Mouse (Mus musculus) kidney, adult 2 months (tissue): ENCODE measurements around the gene Gpc5. TPM values are rescaled to one million over a fixed set of nuclear protein-coding genes. Genes with fewer than 3 reads are reported as not detected.

ENCODE experiments used
- DNase-seq: peaks from one replicate; pipeline ENCODE4 v3.0.0; 2021
- H3K27ac ChIP-seq: fragments of 200-500 bp; 2 replicates; pipeline ENCODE4 v1.5.1; 2012; ENCODE audit warnings: low read depth, low read length, control low read depth, inconsistent platforms; ENCODE audit not compliant: insufficient read depth
- H3K27me3 ChIP-seq: fragments of 200-500 bp; replicated peaks from 2 replicates; pipeline ENCODE4 v1.6.1; 2012; ENCODE audit warnings: mild to moderate bottlenecking, moderate library complexity, low read length, inconsistent platforms; ENCODE audit not compliant: control insufficient read depth, insufficient read depth
- H3K36me3 ChIP-seq: fragments of 200-500 bp; 2 replicates; pipeline ENCODE4 v1.6.1; 2012; ENCODE audit warnings: mild to moderate bottlenecking, moderate library complexity, low read length, inconsistent platforms; ENCODE audit not compliant: control insufficient read depth, insufficient read depth
- H3K4me1 ChIP-seq: fragments of 200-500 bp; 2 replicates; pipeline ENCODE4 v1.6.1; 2011; ENCODE audit warnings: low read length; ENCODE audit not compliant: control insufficient read depth, insufficient read depth
- H3K4me3 ChIP-seq: fragments of 200-500 bp; 2 replicates; pipeline ENCODE4 v1.5.1; 2011; ENCODE audit warnings: mild to moderate bottlenecking, low read depth, low read length, control low read depth; ENCODE audit not compliant: insufficient read depth
- CTCF ChIP-seq: fragments of 200-500 bp; conservative IDR thresholded peaks from 2 replicates; pipeline ENCODE4 v1.5.1; 2011; ENCODE audit warnings: low read depth, mild to moderate bottlenecking, control low read depth, low read length, moderate library complexity, mixed read lengths; ENCODE audit not compliant: insufficient read depth, insufficient read length
- POLR2A ChIP-seq: fragments of 200-500 bp; IDR thresholded peaks from one replicate; pipeline ENCODE4 v1.6.1; 2011; ENCODE audit warnings: low read depth, low read length, control low read depth
- WGBS: fragments of 180-500 bp; shearing (Covaris S2); methylation state at CpG from one replicate; pipeline ENCODE4 v1.1.7; 2018; 5-methylcytosine and 5-hydroxymethylcytosine counted together
- polyA plus RNA-seq: library from polyadenylated mRNA; depleted of rRNA; stranded (reverse); fragments of >200 nt; gene quantifications from 2 replicates; pipeline ENCODE4 v1.2.3, GENCODE M21; 2012

Gpc5 gene
- polyA plus RNA-seq, 1 experiment = 0.69 TPM

DNA sequence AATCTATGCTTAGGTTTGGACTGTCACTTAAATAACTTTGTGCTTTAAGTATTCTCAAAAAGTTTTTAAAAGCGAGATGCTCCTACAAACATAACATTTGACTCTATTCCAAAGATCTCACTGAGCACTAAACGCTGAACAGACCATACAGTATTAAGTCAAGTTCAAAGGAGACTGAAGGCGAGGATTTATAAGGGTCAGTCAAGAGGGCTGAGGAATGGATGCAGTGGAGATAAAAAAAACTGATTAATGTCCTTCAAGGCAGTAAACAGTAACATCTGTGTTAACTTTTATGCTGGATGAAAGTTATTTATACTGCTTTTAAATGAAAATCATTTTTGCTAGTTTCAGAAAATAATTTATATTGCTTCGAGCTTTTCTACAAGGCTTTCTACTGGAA, 906.9 kb downstream of the Gpc5 start:
- 35% methylated on average over 4 of the region's 4 CpGs for WGBS
- H3K4me1 ChIP-seq = no peaks in the 10 kb centered on the region
- TF ChIP-seq POLR2A (no peak), CTCF (no peak)
- peak; percentile 13 for DNase-seq
- no peak overlapping the region for H3K27ac ChIP-seq
- H3K27me3 ChIP-seq = no peaks in the 10 kb centered on the region
- no peaks in the 10 kb centered on the region for H3K36me3 ChIP-seq
- no peak overlapping the region for H3K4me3 ChIP-seq

DNA sequence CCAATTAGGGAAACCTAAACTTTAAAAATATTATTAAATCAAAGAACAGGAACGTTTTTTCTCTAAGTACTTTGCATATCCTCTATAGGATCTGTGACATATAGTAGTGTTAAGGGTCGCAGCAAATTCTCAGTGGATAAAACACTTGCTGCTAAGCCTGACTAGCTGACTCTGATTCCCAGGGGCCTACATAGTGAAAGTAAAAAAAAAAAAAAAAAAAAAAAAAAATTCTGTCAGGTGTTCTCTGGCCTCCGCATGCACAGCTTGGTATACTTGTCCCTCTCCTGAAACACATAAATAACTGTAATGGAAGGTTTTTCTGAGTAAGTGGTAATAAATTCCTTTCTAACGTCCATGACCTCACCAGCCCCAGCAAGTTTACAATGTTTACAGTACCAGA, 995.0 kb downstream of the Gpc5 start:
- no peaks in the 10 kb centered on the region for H3K27me3 ChIP-seq
- H3K36me3 ChIP-seq = no peaks in the 10 kb centered on the region
- no peaks in the 10 kb centered on the region for H3K4me1 ChIP-seq
- no peak overlapping the region for H3K27ac ChIP-seq
- no peak overlapping the region for H3K4me3 ChIP-seq
- no peak for DNase-seq
- no peak for TF ChIP-seq POLR2A
- TF ChIP-seq CTCF = no peak
- 69% methylated on average over 4 of the region's 4 CpGs for WGBS

DNA sequence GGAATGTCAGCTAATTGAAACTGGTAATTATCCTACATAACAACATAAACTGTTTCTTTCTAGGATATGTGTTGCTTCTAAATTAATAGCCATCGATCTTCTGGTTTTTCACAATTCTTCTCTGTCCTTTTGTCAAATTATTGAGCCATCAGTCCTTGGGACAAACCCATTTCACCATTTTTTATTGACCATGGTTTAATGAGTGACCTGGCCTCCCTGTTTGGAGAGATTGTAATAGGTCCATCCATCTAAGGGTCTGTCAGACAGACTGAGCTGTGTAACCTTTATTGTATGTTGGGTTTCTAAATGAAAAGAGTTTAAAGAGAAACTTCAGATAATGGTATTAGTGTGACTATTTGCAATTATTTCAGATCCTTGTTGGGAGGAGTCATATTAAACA, 1035.9 kb downstream of the Gpc5 start:
- Histone ChIP-seq H3K36me3 (no peaks in the 10 kb centered on the region), H3K27ac (no peak overlapping the region), H3K4me3 (no peak overlapping the region), H3K4me1 (no peaks in the 10 kb centered on the region), H3K27me3 (no peaks in the 10 kb centered on the region)
- no peak for TF ChIP-seq POLR2A
- no peak for TF ChIP-seq CTCF
- WGBS = 90% methylated on average over 1 of the region's 1 CpGs
- DNase-seq = no peak

DNA sequence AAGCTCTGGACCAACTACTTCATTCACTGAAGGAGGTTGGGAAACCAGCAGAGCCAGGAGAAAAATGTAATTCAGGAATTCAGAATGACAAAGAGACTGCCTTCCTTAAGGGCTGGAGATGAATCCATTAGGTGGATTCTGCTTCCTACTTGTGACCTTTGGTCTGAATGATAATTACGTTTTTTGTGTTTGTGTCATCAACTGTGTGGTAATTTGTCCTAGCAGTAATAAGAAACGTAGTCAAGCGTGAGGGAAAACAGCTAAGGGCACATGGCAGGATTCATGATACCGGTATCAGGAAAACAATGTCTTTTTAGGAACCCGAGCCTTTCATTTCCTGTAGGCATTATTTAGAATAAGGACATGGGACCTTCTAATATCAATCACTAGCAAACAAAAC, 1045.3 kb downstream of the Gpc5 start:
- TF ChIP-seq POLR2A (no peak), CTCF (no peak)
- Histone ChIP-seq H3K36me3 (no peaks in the 10 kb centered on the region), H3K27me3 (no peaks in the 10 kb centered on the region), H3K4me1 (no peaks in the 10 kb centered on the region), H3K27ac (no peak overlapping the region), H3K4me3 (no peak overlapping the region)
- no peak for DNase-seq
- 32% methylated on average over 5 of the region's 5 CpGs for WGBS

DNA sequence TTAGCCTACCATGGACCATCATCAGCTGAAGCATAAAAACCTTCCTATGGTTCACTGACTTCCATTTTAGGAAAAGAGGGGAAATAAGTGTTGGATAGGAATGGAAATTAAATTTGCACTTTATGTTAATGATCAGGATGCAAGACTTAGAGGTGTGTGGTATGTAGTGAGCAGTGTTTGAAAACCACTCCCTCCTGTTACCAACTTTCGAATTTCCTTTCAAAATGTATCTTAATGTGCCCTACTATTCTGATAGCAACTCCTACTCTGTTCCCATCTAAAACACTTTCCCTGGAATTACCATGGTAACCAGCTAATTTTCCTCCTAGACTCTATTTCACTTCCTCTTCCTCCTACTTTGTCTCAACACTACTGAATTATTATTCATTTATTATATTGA, 1045.8 kb downstream of the Gpc5 start:
- Histone ChIP-seq H3K27ac (no peak overlapping the region), H3K36me3 (no peaks in the 10 kb centered on the region), H3K27me3 (no peaks in the 10 kb centered on the region), H3K4me3 (no peak overlapping the region), H3K4me1 (no peaks in the 10 kb centered on the region)
- TF ChIP-seq POLR2A (no peak), CTCF (no peak)
- 55% methylated on average over 1 of the region's 1 CpGs for WGBS
- no peak for DNase-seq

DNA sequence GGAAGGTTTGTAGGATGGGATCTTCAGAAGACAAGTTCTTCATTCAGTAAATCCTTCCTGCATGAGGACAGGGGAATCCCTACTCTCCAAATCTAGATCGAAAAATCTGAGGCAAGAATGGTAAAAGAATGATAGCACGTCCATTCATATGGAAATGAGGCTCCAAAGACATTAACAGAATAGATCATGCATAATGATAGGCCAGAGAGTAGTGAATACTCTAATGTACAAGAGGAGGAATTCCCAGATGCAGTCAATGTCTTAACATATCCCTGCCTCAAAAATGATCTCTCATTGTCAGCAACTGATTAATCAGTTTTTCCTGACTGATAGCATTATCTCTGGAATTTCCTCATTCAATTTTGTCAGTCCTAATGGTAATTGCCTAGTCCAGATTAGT, 1070.6 kb downstream of the Gpc5 start:
- Histone ChIP-seq H3K36me3 (no peaks in the 10 kb centered on the region), H3K4me1 (no peaks in the 10 kb centered on the region), H3K27me3 (no peaks in the 10 kb centered on the region), H3K4me3 (no peak overlapping the region), H3K27ac (no peak overlapping the region)
- TF ChIP-seq POLR2A (no peak), CTCF (no peak)
- DNase-seq = no peak
- 84% methylated on average over 2 of the region's 2 CpGs for WGBS

DNA sequence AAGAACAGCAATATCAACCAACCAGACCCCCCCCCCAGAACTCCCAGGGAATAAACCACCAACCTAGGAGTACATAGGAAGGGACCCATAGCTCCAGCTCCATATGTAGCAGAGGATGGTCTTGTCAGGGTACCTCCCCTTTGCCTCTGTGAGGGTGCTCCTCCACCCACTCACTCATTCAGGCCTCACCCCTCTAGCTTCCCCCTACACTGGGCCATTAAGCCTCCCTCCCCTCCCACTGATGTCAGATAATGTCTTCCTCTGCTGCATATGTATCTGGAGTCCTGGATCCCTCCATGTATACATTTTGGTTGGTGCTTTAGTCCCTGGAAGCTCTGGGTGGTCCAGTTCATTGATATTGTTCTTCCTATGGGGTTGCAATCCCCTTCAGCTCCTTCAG, 1075.4 kb downstream of the Gpc5 start:
- Histone ChIP-seq H3K36me3 (no peaks in the 10 kb centered on the region), H3K27me3 (no peaks in the 10 kb centered on the region), H3K27ac (no peak overlapping the region), H3K4me3 (no peak overlapping the region), H3K4me1 (no peaks in the 10 kb centered on the region)
- DNase-seq = no peak
- no peak for TF ChIP-seq CTCF
- TF ChIP-seq POLR2A = no peak

DNA sequence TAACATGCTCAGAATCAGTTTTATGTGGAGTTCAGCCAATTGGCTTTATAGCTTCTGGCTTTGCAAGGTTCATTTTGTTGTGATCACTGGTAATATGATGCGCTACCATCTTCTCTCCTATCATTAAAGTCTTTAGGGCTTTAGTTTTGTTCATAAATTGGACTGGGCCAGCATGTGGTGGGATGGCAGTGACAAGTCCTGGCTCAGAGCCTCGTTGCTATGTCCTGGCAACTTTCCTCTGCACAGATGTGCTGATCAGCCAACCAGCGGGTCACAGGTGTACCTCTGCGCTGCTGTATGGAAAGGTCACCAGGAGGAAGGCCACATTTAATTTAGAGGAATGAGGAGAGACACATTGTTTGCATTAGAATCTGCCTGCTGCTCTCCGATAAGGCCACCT, 1077.1 kb downstream of the Gpc5 start:
- Histone ChIP-seq H3K4me1 (no peaks in the 10 kb centered on the region), H3K4me3 (no peak overlapping the region), H3K36me3 (no peaks in the 10 kb centered on the region), H3K27ac (no peak overlapping the region), H3K27me3 (no peaks in the 10 kb centered on the region)
- WGBS = 75% methylated on average over 5 of the region's 5 CpGs
- TF ChIP-seq POLR2A = no peak
- no peak for TF ChIP-seq CTCF
- no peak for DNase-seq
